Mouse (Mus musculus): ENCODE measurements around the gene 2310061I04Rik. TPM values are rescaled to one million over a fixed set of nuclear protein-coding genes. Genes with fewer than 3 reads are reported as not detected.

2310061I04Rik gene
- polyA plus RNA-seq, 1 experiment = 103 TPM

- TF ChIP-seq CTCF (IDR thresholded peaks at IDR 0.05; ENCODE audit: extremely low read depth, insufficient read depth, low read length) = no peak
- Histone ChIP-seq H3K27ac (ENCODE audit: insufficient read depth, low read length) (peak overlapping the region; percentile 90), H3K4me3 (ENCODE audit: insufficient read depth, low read length) (peak overlapping the region; percentile 57), H3K4me1 (ENCODE audit: control insufficient read depth, insufficient read depth, low read length) (peaks cover 8% of the 10 kb centered on the region; the same call in 1 of the 2 replicates)
Observed at GRCm38 (mm10) chr17:35917143-35917462, 19.9 kb upstream of the 2310061I04Rik start.

GRCm38 (mm10) chr17:35916297-35917142, 19.3 kb upstream of the 2310061I04Rik start, which contains the start of the genes Mrps18b and Ppp1r10:
Gene Mrps18b (minus strand): TSS chr17:35916389.
Gene Ppp1r10 (plus strand): TSS chr17:35916434.
- Histone ChIP-seq H3K27ac (ENCODE audit: insufficient read depth, low read length) (peak within 1 kb of the TSS; percentile 90), H3K4me3 (ENCODE audit: insufficient read depth, low read length) (peak within 1 kb of the TSS; percentile 57), H3K4me1 (ENCODE audit: control insufficient read depth, insufficient read depth, low read length) (peaks cover 8% of the 10 kb centered on the region; the same call in 1 of the 2 replicates)
- TF ChIP-seq CTCF (IDR thresholded peaks at IDR 0.05; ENCODE audit: extremely low read depth, insufficient read depth, low read length) (peak; percentile 36; the same call in 1 of the 2 replicates), POLR2A (IDR thresholded peaks at IDR 0.05; ENCODE audit: extremely low read depth, insufficient read depth, low read length) (peak; percentile 98)

- no peak for TF ChIP-seq CTCF (IDR thresholded peaks at IDR 0.05; ENCODE audit: extremely low read depth, insufficient read depth, low read length)
- no peak for TF ChIP-seq POLR2A (IDR thresholded peaks at IDR 0.05; ENCODE audit: extremely low read depth, insufficient read depth, low read length)
- peak overlapping the region; percentile 2; the same call in 1 of the 2 replicates for H3K27ac ChIP-seq (ENCODE audit: insufficient read depth, low read length)
- H3K4me3 ChIP-seq (ENCODE audit: insufficient read depth, low read length) = peak overlapping the region; percentile 57
- peaks cover 5% of the 10 kb centered on the region; the same call in 1 of the 2 replicates for H3K4me1 ChIP-seq (ENCODE audit: control insufficient read depth, insufficient read depth, low read length)
Observed at GRCm38 (mm10) chr17:35915538-35916296, 18.5 kb upstream of the 2310061I04Rik start.

GRCm38 (mm10) chr17:35914975-35915374, 17.7 kb upstream of the 2310061I04Rik start:
- H3K4me3 ChIP-seq (ENCODE audit: insufficient read depth, low read length) = no peak overlapping the region; the same call in 1 of the 2 replicates
- TF ChIP-seq CTCF (IDR thresholded peaks at IDR 0.05; ENCODE audit: extremely low read depth, insufficient read depth, low read length) (no peak), POLR2A (IDR thresholded peaks at IDR 0.05; ENCODE audit: extremely low read depth, insufficient read depth, low read length) (no peak)

GRCm38 (mm10) chr17:35909919-35910369, 12.7 kb upstream of the 2310061I04Rik start, which contains the start of gene Atat1:
Gene Atat1 (minus strand): TSS chr17:35910075.
- no peaks in the 10 kb centered on the region for H3K4me1 ChIP-seq (ENCODE audit: control insufficient read depth, insufficient read depth, low read length)
- TF ChIP-seq POLR2A (IDR thresholded peaks at IDR 0.05; ENCODE audit: extremely low read depth, insufficient read depth, low read length) = peak; percentile 90
- no peak for TF ChIP-seq CTCF (IDR thresholded peaks at IDR 0.05; ENCODE audit: extremely low read depth, insufficient read depth, low read length)
- H3K4me3 ChIP-seq (ENCODE audit: insufficient read depth, low read length) = peak within 1 kb of the TSS; percentile 58
- H3K27ac ChIP-seq (ENCODE audit: insufficient read depth, low read length) = 0 out of 2 replicates have a peak within 1 kb of the TSS, but pooled peaks have one; percentile 2

More at GRCm38 (mm10) chr17:35914975-35915374, 17.7 kb upstream of the 2310061I04Rik start:
- H3K27ac ChIP-seq (ENCODE audit: insufficient read depth, low read length) = no peak overlapping the region
- peaks cover 5% of the 10 kb centered on the region; the same call in 1 of the 2 replicates for H3K4me1 ChIP-seq (ENCODE audit: control insufficient read depth, insufficient read depth, low read length)

GRCm38 (mm10) chr17:35909186-35909918, 12.1 kb upstream of the 2310061I04Rik start:
- H3K27ac ChIP-seq (ENCODE audit: insufficient read depth, low read length) = 0 out of 2 replicates have a peak overlapping the region, but pooled peaks have one; percentile 2
- H3K4me1 ChIP-seq (ENCODE audit: control insufficient read depth, insufficient read depth, low read length) = no peaks in the 10 kb centered on the region
- H3K4me3 ChIP-seq (ENCODE audit: insufficient read depth, low read length) = peak overlapping the region; percentile 58
- no peak for TF ChIP-seq POLR2A (IDR thresholded peaks at IDR 0.05; ENCODE audit: extremely low read depth, insufficient read depth, low read length)
- no peak for TF ChIP-seq CTCF (IDR thresholded peaks at IDR 0.05; ENCODE audit: extremely low read depth, insufficient read depth, low read length)

GRCm38 (mm10) chr17:35907609-35908008, 10.4 kb upstream of the 2310061I04Rik start:
- Histone ChIP-seq H3K27ac (ENCODE audit: insufficient read depth, low read length) (no peak overlapping the region), H3K4me1 (ENCODE audit: control insufficient read depth, insufficient read depth, low read length) (no peaks in the 10 kb centered on the region), H3K4me3 (ENCODE audit: insufficient read depth, low read length) (no peak overlapping the region)
- TF ChIP-seq POLR2A (IDR thresholded peaks at IDR 0.05; ENCODE audit: extremely low read depth, insufficient read depth, low read length) (no peak), CTCF (IDR thresholded peaks at IDR 0.05; ENCODE audit: extremely low read depth, insufficient read depth, low read length) (no peak)

- no peak overlapping the region for H3K4me3 ChIP-seq (ENCODE audit: insufficient read depth, low read length)
- H3K4me1 ChIP-seq (ENCODE audit: control insufficient read depth, insufficient read depth, low read length) = no peaks in the 10 kb centered on the region
- TF ChIP-seq POLR2A (IDR thresholded peaks at IDR 0.05; ENCODE audit: extremely low read depth, insufficient read depth, low read length) = no peak
- no peak for TF ChIP-seq CTCF (IDR thresholded peaks at IDR 0.05; ENCODE audit: extremely low read depth, insufficient read depth, low read length)
- H3K27ac ChIP-seq (ENCODE audit: insufficient read depth, low read length) = no peak overlapping the region
Observed at GRCm38 (mm10) chr17:35905587-35905986, 8.4 kb upstream of the 2310061I04Rik start.

- H3K27ac ChIP-seq (ENCODE audit: insufficient read depth, low read length) = no peak overlapping the region
- TF ChIP-seq POLR2A (IDR thresholded peaks at IDR 0.05; ENCODE audit: extremely low read depth, insufficient read depth, low read length) (no peak), CTCF (IDR thresholded peaks at IDR 0.05; ENCODE audit: extremely low read depth, insufficient read depth, low read length) (no peak)
- H3K4me1 ChIP-seq (ENCODE audit: control insufficient read depth, insufficient read depth, low read length) = no peaks in the 10 kb centered on the region
- H3K4me3 ChIP-seq (ENCODE audit: insufficient read depth, low read length) = no peak overlapping the region
Observed at GRCm38 (mm10) chr17:35903992-35904355, 6.7 kb upstream of the 2310061I04Rik start.
